Mouse (Mus musculus) pancreas, adult 10 weeks (tissue): ENCODE data around the gene Gabra6. TPM values are rescaled to one million over a fixed set of nuclear protein-coding genes. Genes with fewer than 3 reads are reported as not detected.

Source experiments
- polyA plus RNA-seq: library from polyadenylated mRNA; stranded (reverse); fragments of 350-450 nt; fragmentation: Illumina TruSeq; extraction: RNeasy Lipid Tissue Mini Kit (QIAGEN cat#74804); gene quantifications from one replicate; pipeline ENCODE4 v1.2.3, GENCODE M21; 2015; ENCODE audit warnings: low read depth, low replicate concordance; ENCODE audit not compliant: insufficient read depth

Gene Gabra6
- polyA plus RNA-seq, result not detected

GRCm38 (mm10) chr11:42320882-42321281 is at the start of gene Gabra6:
Gene Gabra6 (minus strand): TSS chr11:42321072.

Other genes with a start within 250 kb of the Gabra6 start
- not detected for gene Gabra1, start 138.1 kb downstream of the Gabra6 start, polyA plus RNA-seq
- gene Gabrb2, start 98.7 kb upstream of the Gabra6 start, polyA plus RNA-seq, result not detected